Mouse (Mus musculus) small intestine, adult 2 months (tissue): ENCODE data around the gene Anapc1.

Source experiments
- CTCF ChIP-seq: fragments of 200-500 bp; IDR thresholded peaks from 2 replicates; pipeline ENCODE4 v1.5.1; 2012; ENCODE audit warnings: low read depth, mild to moderate bottlenecking, control low read depth, inconsistent platforms, low read length, moderate library complexity, mixed read lengths; ENCODE audit not compliant: insufficient replicate concordance, insufficient read length; ENCODE audit errors: extremely low read depth
- POLR2A ChIP-seq: fragments of 200-500 bp; IDR thresholded peaks from 2 replicates; pipeline ENCODE4 v1.6.1; 2012; ENCODE audit warnings: low read depth, mild to moderate bottlenecking, control low read depth, inconsistent platforms, low read length, moderate library complexity

DNA sequence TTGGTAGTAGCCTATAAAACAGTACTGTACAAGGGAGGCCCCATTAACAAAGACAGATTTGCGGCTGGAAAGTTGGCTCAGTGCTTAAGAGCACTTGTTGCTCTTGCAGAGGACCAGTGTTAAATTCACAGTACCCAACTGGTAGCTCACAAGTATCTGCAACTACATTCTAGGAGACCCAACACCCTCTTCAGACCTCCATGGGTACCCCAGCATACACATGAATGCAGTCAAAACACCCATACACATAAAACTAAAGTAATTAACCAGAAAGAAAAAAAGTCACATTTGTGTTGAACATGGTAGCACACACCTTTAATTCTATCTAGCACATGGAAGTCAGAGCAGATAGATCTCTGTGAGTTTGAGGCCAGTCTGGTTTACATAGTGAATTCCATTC, 9.9 kb upstream of the Anapc1 start:
- no peak for TF ChIP-seq CTCF
- no peak for TF ChIP-seq POLR2A
